Mouse (Mus musculus) bone marrow macrophage, adult 2 months (primary cell): Measurements from ENCODE around the gene Gtf2f1.

Experiments
- CTCF ChIP-seq: IDR thresholded peaks from 2 replicates; pipeline ENCODE4 v1.5.1; 2012; ENCODE audit warnings: low read depth, mild to moderate bottlenecking, low read length, moderate library complexity
- POLR2A ChIP-seq: IDR thresholded peaks from 2 replicates; pipeline ENCODE4 v1.6.1; 2012; ENCODE audit warnings: mild to moderate bottlenecking, low read depth, low read length, borderline replicate concordance

GRCm38 (mm10) chr17:56969321-56969720, 41.8 kb downstream of the Gtf2f1 start:
- no peak for TF ChIP-seq CTCF
- TF ChIP-seq POLR2A: no peak
